Mouse (Mus musculus) ES-Bruce4 (cell line): Measurements from ENCODE around the gene Slc25a22.

Source experiments
- EP300 ChIP-seq: IDR thresholded peaks from 2 replicates; pipeline ENCODE4 v1.6.1; 2011; ENCODE audit warnings: low read depth, low read length; ENCODE audit not compliant: insufficient read depth
- POLR2A ChIP-seq: IDR thresholded peaks from one replicate; pipeline ENCODE4 v1.8.1; 2011; ENCODE audit warnings: low read length; ENCODE audit not compliant: insufficient read depth

DNA sequence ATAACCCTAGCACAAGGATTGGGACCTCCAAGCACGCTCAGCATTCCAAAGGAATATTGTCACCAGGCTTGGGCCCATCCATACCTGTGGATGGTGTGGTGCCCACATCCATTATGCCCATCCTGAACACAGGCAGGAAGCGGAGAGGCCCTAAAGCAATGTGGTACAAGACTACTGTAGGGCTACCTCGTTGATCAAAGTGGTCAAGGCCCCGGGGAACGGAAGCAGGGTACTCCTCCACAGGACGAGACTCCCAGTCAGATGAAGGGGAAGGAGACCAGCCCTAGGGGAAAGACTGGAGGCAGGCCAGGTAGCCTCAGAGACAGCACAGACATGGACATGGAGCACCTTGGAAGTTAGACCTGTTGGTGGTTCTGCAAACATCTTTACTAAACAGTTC, 35.1 kb upstream of the Slc25a22 start:
- TF ChIP-seq POLR2A (no peak), EP300 (no peak)
